Mouse (Mus musculus) midbrain, embryonic 16.5 days (tissue): Measurements from ENCODE around the gene Myadm. TPM values are rescaled to one million over a fixed set of nuclear protein-coding genes. Genes with fewer than 3 reads are reported as not detected.

Source experiments
- ATAC-seq: fragments of 200-750 bp; cut with Nextera tagmentation; 2 replicates; pipeline ENCODE4 v1.8.0; 2017; ENCODE audit warnings: moderate TSS enrichment
- H3K27ac ChIP-seq: fragments of 300-500 bp; sonication (generic); 2 replicates; pipeline ENCODE4 v1.5.1; 2014; ENCODE audit warnings: mild to moderate bottlenecking, low read length, mixed read lengths
- H3K27me3 ChIP-seq: fragments of 300-500 bp; sonication (generic); 2 replicates; pipeline ENCODE4 v1.6.1; 2014; ENCODE audit warnings: low read depth, low read length, mixed read lengths; ENCODE audit not compliant: control insufficient read depth, insufficient read depth
- H3K36me3 ChIP-seq: fragments of 300-500 bp; sonication (generic); 2 replicates; pipeline ENCODE4 v1.6.1; 2014; ENCODE audit warnings: mild to moderate bottlenecking, low read length, moderate library complexity, mixed read lengths; ENCODE audit not compliant: control insufficient read depth, insufficient read depth
- H3K4me1 ChIP-seq: fragments of 300-500 bp; sonication (generic); 2 replicates; pipeline ENCODE4 v1.6.1; 2014; ENCODE audit warnings: mild to moderate bottlenecking, low read length, mixed read lengths; ENCODE audit not compliant: control insufficient read depth, insufficient read depth
- H3K4me2 ChIP-seq: fragments of 300-500 bp; sonication (generic); 2 replicates; pipeline ENCODE4 v1.6.1; 2014; ENCODE audit warnings: mild to moderate bottlenecking, low read length, mixed read lengths
- H3K4me3 ChIP-seq: fragments of 300-500 bp; sonication (generic); 2 replicates; pipeline ENCODE4 v1.5.1; 2014; ENCODE audit warnings: low read depth, mild to moderate bottlenecking, low read length, moderate library complexity, mixed read lengths
- H3K9ac ChIP-seq: fragments of 300-500 bp; sonication (generic); 2 replicates; pipeline ENCODE4 v1.6.1; 2014; ENCODE audit warnings: low read depth, low read length, mixed read lengths
- H3K9me3 ChIP-seq: fragments of 300-500 bp; sonication (generic); replicated peaks from 2 replicates; pipeline ENCODE4 v1.6.1; 2014; ENCODE audit warnings: mild to moderate bottlenecking, low read length, mixed read lengths; ENCODE audit not compliant: control insufficient read depth, poor library complexity, severe bottlenecking
- WGBS: fragments of 180-500 bp; shearing (Covaris S2); extraction: QIAGEN DNeasy Blood & Tissue Kit; methylation state at CpG from one replicate; pipeline ENCODE4 v1.1.7; 2014; 5-methylcytosine and 5-hydroxymethylcytosine counted together
- polyA plus RNA-seq: library from polyadenylated mRNA; unstranded; fragments of >200 nt; fragmentation: Nextera tagmentation; extraction: Ambion mirVana; gene quantifications from 2 replicates; pipeline ENCODE4 v1.2.1, GENCODE M21; 2015

Gene Myadm
- polyA plus RNA-seq, 1 experiment from 2014 or later: 36.4 TPM

- Histone ChIP-seq H3K9ac (peak overlapping the region; percentile 55), H3K27me3 (peaks cover 12% of the 10 kb centered on the region; the same call in 1 of the 2 replicates), H3K36me3 (no peaks in the 10 kb centered on the region), H3K9me3 (no peaks in the 10 kb centered on the region), H3K4me3 (peak overlapping the region; percentile 47), H3K4me2 (peak overlapping the region; percentile 74), H3K27ac (no peak overlapping the region), H3K4me1 (peaks cover 16% of the 10 kb centered on the region)
- WGBS: 5% methylated on average over 12 of the region's 12 CpGs
- ATAC-seq: peak; percentile 62
Observed at GRCm38 (mm10) chr7:3303789-3304188, 14.9 kb downstream of the Myadm start.

GRCm38 (mm10) chr7:3304298-3304697, 15.4 kb downstream of the Myadm start:
- Histone ChIP-seq H3K27ac (no peak overlapping the region), H3K4me1 (peaks cover 16% of the 10 kb centered on the region), H3K4me3 (peak overlapping the region; percentile 47), H3K9ac (peak overlapping the region; percentile 55), H3K36me3 (no peaks in the 10 kb centered on the region), H3K9me3 (no peaks in the 10 kb centered on the region), H3K4me2 (peak overlapping the region; percentile 74), H3K27me3 (peaks cover 12% of the 10 kb centered on the region; the same call in 1 of the 2 replicates)
- WGBS: 2% methylated on average over 10 of the region's 10 CpGs
- peak; percentile 40 for ATAC-seq

DNA sequence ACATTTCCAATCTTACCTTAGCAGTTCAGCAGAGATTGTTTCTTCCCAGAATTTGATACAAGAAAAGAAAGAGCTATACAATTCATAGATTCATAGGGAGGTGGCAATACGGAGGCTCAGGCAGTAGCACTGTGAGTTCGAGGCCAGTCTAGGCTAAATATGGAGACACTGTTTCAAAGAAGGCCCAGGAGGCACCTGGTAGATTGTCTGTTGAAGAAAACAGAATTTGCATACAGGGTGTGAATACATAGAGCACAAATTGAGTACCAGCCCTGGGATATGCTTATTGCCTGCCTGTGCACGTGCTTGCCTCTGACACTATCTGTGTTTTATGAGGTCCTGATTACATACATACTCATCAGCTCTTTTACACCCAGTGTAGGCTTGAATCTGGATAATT, 17.5 kb downstream of the Myadm start:
- no peak for ATAC-seq
- no peaks in the 10 kb centered on the region for H3K9me3 ChIP-seq
- H3K4me2 ChIP-seq: no peak overlapping the region
- H3K27ac ChIP-seq: no peak overlapping the region
- peaks cover 5% of the 10 kb centered on the region; the same call in 1 of the 2 replicates for H3K27me3 ChIP-seq
- 78% methylated on average over 3 of the region's 3 CpGs for WGBS
- no peak overlapping the region for H3K4me3 ChIP-seq
- no peaks in the 10 kb centered on the region for H3K36me3 ChIP-seq
- peaks cover 16% of the 10 kb centered on the region for H3K4me1 ChIP-seq
- H3K9ac ChIP-seq: no peak overlapping the region

DNA sequence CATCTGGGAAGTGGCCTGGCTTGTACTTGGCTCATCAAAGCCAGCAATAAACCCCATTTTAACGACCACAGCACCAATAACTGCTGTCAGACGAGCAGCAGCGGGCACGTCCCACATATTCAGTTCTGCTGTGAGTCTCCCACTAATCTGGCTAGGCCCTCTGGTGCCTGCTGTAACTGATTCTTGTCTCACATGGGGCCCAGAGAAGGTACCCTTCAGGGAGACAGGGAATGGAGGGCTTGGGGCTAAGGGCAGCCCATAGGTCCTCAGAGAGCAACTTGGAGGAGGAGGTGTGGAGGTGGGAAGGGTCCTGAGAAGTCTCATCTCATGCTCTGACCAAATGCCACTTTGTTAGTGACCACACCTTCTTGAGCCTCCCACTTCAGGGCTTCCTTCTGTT, 19.8 kb downstream of the Myadm start:
- WGBS: 71% methylated on average over 4 of the region's 4 CpGs

GRCm38 (mm10) chr7:3310233-3310632, 21.4 kb downstream of the Myadm start:
- WGBS: 96% methylated on average over 7 of the region's 7 CpGs

More for the DNA sequence above, 19.8 kb downstream of the Myadm start:
- no peak for ATAC-seq
- no peaks in the 10 kb centered on the region for H3K9me3 ChIP-seq
- H3K4me1 ChIP-seq: peaks cover 7% of the 10 kb centered on the region
- H3K27me3 ChIP-seq: no peaks in the 10 kb centered on the region
- H3K27ac ChIP-seq: no peak overlapping the region
- no peaks in the 10 kb centered on the region for H3K36me3 ChIP-seq
- H3K4me2 ChIP-seq: no peak overlapping the region
- H3K9ac ChIP-seq: no peak overlapping the region
- H3K4me3 ChIP-seq: no peak overlapping the region

GRCm38 (mm10) chr7:3313571-3313970, 24.7 kb downstream of the Myadm start:
- no peak overlapping the region for H3K27ac ChIP-seq
- no peak overlapping the region for H3K9ac ChIP-seq
- 88% methylated on average over 8 of the region's 8 CpGs for WGBS
- no peak overlapping the region for H3K4me3 ChIP-seq
- no peaks in the 10 kb centered on the region for H3K9me3 ChIP-seq
- ATAC-seq: peak; percentile 12; the same call in 1 of the 2 replicates
- no peaks in the 10 kb centered on the region for H3K4me1 ChIP-seq
- no peaks in the 10 kb centered on the region for H3K36me3 ChIP-seq
- no peaks in the 10 kb centered on the region for H3K27me3 ChIP-seq
- no peak overlapping the region for H3K4me2 ChIP-seq

More at GRCm38 (mm10) chr7:3310233-3310632, 21.4 kb downstream of the Myadm start:
- Histone ChIP-seq H3K9ac (no peak overlapping the region), H3K27ac (no peak overlapping the region), H3K4me1 (no peaks in the 10 kb centered on the region), H3K4me2 (no peak overlapping the region), H3K27me3 (no peaks in the 10 kb centered on the region), H3K4me3 (no peak overlapping the region), H3K36me3 (no peaks in the 10 kb centered on the region), H3K9me3 (no peaks in the 10 kb centered on the region)
- no peak for ATAC-seq

DNA sequence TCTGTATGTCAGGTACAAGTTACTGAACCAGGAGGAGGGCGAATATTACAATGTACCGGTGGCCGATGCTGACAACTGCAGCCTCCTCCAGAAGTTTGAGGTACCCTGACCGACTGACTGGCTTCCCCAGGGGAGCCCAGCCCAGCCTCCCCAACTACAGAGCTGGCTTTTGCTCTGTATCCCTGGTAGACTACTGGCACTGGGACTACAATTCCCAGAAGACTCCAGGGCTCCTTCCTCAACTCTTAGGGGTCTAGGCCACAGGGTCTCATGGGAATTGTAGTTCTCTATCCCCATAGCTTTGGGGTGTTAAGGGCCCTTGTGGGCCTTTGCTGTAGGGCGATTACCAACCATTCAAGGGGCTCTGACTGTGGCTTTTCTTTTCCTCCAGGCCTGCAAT, 25.2 kb downstream of the Myadm start:
- H3K36me3 ChIP-seq: no peaks in the 10 kb centered on the region
- H3K27ac ChIP-seq: no peak overlapping the region
- WGBS: 69% methylated on average over 5 of the region's 5 CpGs
- no peaks in the 10 kb centered on the region for H3K4me1 ChIP-seq
- H3K9me3 ChIP-seq: no peaks in the 10 kb centered on the region
- ATAC-seq: peak; percentile 85
- H3K4me3 ChIP-seq: no peak overlapping the region
- H3K9ac ChIP-seq: no peak overlapping the region
- no peak overlapping the region for H3K4me2 ChIP-seq
- no peaks in the 10 kb centered on the region for H3K27me3 ChIP-seq

DNA sequence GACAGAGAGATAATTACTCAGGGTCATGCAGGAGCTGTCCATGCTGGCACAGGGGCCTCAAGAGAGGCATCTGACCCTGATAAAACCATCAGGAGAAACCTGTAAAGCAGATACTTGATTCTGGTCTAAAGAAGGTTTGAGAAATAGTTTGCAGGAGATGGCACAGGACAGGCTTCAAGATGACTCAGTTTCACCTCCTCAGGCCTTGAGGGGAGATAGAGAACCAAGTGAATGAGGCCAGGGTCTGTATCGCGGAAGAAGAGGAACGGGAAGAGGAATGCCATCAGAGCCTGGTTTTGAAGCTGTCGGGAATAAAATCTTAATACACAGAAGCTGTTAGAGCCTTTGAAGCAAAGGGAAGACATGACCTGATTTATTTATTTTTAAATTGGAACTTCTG, 28.8 kb downstream of the Myadm start:
- ATAC-seq: no peak
- Histone ChIP-seq H3K27me3 (no peaks in the 10 kb centered on the region), H3K4me2 (no peak overlapping the region), H3K4me1 (no peaks in the 10 kb centered on the region), H3K27ac (no peak overlapping the region), H3K4me3 (no peak overlapping the region), H3K9ac (no peak overlapping the region), H3K9me3 (no peaks in the 10 kb centered on the region), H3K36me3 (peaks cover 2% of the 10 kb centered on the region; the same call in 1 of the 2 replicates)
- WGBS: 33% methylated on average over 4 of the region's 4 CpGs

DNA sequence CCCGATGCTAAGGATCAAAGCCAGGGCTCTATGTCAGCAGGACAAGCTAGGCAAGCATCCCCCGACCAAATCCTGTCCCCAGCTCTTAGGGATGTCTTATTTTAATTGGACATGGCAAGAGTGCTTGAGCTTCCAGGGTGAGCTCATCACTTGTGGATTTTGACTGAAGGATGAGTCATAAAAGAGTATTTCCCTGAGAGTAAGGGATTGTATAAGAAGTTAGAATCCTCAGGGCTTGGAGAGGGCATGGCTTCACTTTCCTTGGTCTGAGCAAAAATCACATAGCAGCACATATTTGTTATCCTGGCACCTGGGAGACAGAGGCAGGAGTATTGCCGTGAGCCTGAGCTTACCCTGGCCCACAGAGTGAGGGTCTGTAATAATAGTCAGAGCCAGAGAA, 32.0 kb downstream of the Myadm start:
- Histone ChIP-seq H3K27me3 (no peaks in the 10 kb centered on the region), H3K9me3 (no peaks in the 10 kb centered on the region), H3K27ac (no peak overlapping the region), H3K4me1 (no peaks in the 10 kb centered on the region), H3K9ac (no peak overlapping the region), H3K36me3 (peaks cover 2% of the 10 kb centered on the region; the same call in 1 of the 2 replicates), H3K4me3 (no peak overlapping the region), H3K4me2 (no peak overlapping the region)
- ATAC-seq: no peak
- 61% methylated on average over 3 of the region's 3 CpGs for WGBS
